Mouse (Mus musculus): ENCODE results near the gene Cpvl.

- TF ChIP-seq CTCF (IDR thresholded peaks at IDR 0.05; ENCODE audit: borderline replicate concordance, insufficient read depth, low read depth, low read length) (no peak), POLR2A (IDR thresholded peaks at IDR 0.05; ENCODE audit: borderline replicate concordance, insufficient read depth, low read length) (no peak)
Observed at GRCm38 (mm10) chr6:53929858-53930257, 48.6 kb downstream of the Cpvl start.
